Mouse (Mus musculus) ES-Bruce4 (cell line): ENCODE data around the gene Prpsap1. TPM values are rescaled to one million over a fixed set of nuclear protein-coding genes. Genes with fewer than 3 reads are reported as not detected.

Experiments
- H3K27ac ChIP-seq: 2 replicates; pipeline ENCODE4 v1.5.1; 2012; ENCODE audit warnings: low read length, inconsistent platforms; ENCODE audit not compliant: insufficient read depth
- H3K27me3 ChIP-seq: 2 replicates; pipeline ENCODE4 v1.6.1; 2012; ENCODE audit warnings: mild to moderate bottlenecking, low read length, inconsistent platforms; ENCODE audit not compliant: control insufficient read depth, poor library complexity, insufficient read depth, severe bottlenecking
- H3K36me3 ChIP-seq: 2 replicates; pipeline ENCODE4 v1.6.1; 2012; ENCODE audit warnings: inconsistent platforms, mild to moderate bottlenecking, low read length, moderate library complexity; ENCODE audit not compliant: control insufficient read depth, poor library complexity, insufficient read depth, severe bottlenecking
- H3K4me1 ChIP-seq: one replicate; pipeline ENCODE4 v1.8.1; 2011; ENCODE audit warnings: low read length; ENCODE audit not compliant: control insufficient read depth, insufficient read depth
- H3K4me3 ChIP-seq: 2 replicates; pipeline ENCODE4 v1.5.1; 2011; ENCODE audit warnings: low read depth, mild to moderate bottlenecking, low read length
- H3K9ac ChIP-seq: 2 replicates; pipeline ENCODE4 v1.6.1; 2012; ENCODE audit warnings: low read depth, mild to moderate bottlenecking, inconsistent platforms; ENCODE audit not compliant: poor library complexity, severe bottlenecking
- H3K9me3 ChIP-seq: replicated peaks from 2 replicates; pipeline ENCODE4 v1.6.1; 2012; ENCODE audit warnings: mild to moderate bottlenecking, low read length, inconsistent platforms; ENCODE audit not compliant: control insufficient read depth, poor library complexity, insufficient read depth, severe bottlenecking
- CTCF ChIP-seq: IDR thresholded peaks from one replicate; pipeline ENCODE4 v1.8.1; 2011; ENCODE audit warnings: low read depth, low read length
- EP300 ChIP-seq: IDR thresholded peaks from 2 replicates; pipeline ENCODE4 v1.6.1; 2011; ENCODE audit warnings: low read depth, low read length; ENCODE audit not compliant: insufficient read depth
- POLR2A ChIP-seq: IDR thresholded peaks from one replicate; pipeline ENCODE4 v1.8.1; 2011; ENCODE audit warnings: low read length; ENCODE audit not compliant: insufficient read depth
- polyA plus RNA-seq: library from polyadenylated mRNA; stranded (reverse); fragments of >200 nt; gene quantifications from 2 replicates; pipeline ENCODE4 v1.2.4, GENCODE M21; 2011; ENCODE audit warnings: low read depth; ENCODE audit not compliant: missing spikeins, insufficient read depth, insufficient read length

Gene Prpsap1
- 116 and 120 TPM in 2 replicates for polyA plus RNA-seq

DNA sequence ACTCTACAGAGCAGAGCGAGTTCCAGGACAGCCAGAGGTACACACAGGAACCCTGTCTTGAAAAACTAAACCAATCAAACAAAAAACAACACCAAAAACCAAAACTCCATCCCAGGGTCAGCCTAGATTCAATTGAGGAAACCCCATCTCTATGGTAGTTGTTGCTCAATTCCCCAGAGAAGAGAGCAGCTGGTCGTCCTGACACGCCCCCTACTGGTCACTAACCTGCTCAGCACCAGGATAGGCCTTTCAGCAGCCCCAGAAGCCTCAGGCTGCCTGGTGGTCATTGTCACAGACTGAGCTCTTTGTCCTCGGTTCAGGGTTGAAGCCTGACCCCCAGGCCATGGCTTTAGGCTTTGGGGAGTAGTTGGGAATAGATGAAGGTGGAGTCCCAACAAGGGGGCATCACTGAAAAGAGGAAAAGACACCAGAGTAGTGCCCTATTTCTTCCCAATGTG is at the start of gene Prpsap1:
Gene Prpsap1, minus strand, starts transcription at position 408 of the 458 bp plus-strand sequence.
- Histone ChIP-seq H3K27ac (no peak within 1 kb of the TSS), H3K9ac (no peak within 1 kb of the TSS), H3K36me3 (no peaks in the 10 kb centered on the region), H3K27me3 (no peaks in the 10 kb centered on the region), H3K4me1 (no peaks in the 10 kb centered on the region), H3K9me3 (no peaks in the 10 kb centered on the region), H3K4me3 (no peak within 1 kb of the TSS)
- TF ChIP-seq EP300 (no peak), CTCF (peak; percentile 94)

DNA sequence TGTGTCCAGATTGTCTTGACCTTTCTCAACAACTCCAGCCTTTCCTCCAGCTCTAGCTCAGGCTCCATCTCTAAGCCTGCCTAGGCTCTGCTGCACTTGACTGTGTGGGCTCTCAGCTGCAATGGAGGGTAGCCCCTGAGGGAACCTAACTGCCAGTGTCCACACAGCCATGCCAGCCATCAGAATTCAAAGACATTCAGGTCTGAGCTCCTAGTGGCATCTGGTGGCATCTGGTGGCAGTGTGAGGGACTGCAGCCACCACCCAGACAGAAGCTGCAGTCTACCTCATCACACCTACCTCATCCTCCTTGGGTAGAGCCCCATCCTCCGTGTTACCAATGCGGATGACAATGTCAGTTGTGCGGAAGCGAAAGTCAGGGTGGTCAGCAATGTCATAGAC is 49.1 kb upstream of the Prpsap1 start:
- Histone ChIP-seq H3K27ac (no peak overlapping the region), H3K9me3 (no peaks in the 10 kb centered on the region), H3K36me3 (peaks cover 49% of the 10 kb centered on the region), H3K4me3 (no peak overlapping the region), H3K4me1 (no peaks in the 10 kb centered on the region), H3K9ac (no peak overlapping the region), H3K27me3 (no peaks in the 10 kb centered on the region)
- peak; percentile 56 for TF ChIP-seq CTCF
- TF ChIP-seq EP300 = no peak

DNA sequence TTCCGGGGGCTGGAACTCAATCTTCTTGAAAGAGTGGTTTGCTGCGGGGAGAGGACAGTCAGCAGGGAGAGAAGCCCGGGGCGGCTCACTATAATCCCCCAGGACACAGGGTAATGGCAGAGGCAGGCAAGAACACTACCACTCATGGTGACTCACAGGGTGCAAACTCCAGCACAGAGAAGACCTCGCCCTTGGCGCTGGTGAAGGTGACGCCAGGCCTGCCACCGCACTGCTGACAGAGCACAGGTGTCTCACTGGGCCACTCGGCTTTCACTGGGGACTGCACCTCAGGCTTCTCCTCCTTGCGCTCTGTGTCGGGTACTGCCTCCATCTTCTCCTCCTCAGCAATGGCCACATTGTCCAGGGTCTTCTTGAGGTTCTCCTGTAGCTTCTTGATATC is 47.2 kb upstream of the Prpsap1 start:
- Histone ChIP-seq H3K4me3 (no peak overlapping the region), H3K36me3 (peaks cover 48% of the 10 kb centered on the region), H3K9ac (no peak overlapping the region), H3K9me3 (no peaks in the 10 kb centered on the region), H3K27ac (no peak overlapping the region), H3K27me3 (no peaks in the 10 kb centered on the region), H3K4me1 (no peaks in the 10 kb centered on the region)
- TF ChIP-seq EP300 (no peak), POLR2A (no peak), CTCF (no peak)

DNA sequence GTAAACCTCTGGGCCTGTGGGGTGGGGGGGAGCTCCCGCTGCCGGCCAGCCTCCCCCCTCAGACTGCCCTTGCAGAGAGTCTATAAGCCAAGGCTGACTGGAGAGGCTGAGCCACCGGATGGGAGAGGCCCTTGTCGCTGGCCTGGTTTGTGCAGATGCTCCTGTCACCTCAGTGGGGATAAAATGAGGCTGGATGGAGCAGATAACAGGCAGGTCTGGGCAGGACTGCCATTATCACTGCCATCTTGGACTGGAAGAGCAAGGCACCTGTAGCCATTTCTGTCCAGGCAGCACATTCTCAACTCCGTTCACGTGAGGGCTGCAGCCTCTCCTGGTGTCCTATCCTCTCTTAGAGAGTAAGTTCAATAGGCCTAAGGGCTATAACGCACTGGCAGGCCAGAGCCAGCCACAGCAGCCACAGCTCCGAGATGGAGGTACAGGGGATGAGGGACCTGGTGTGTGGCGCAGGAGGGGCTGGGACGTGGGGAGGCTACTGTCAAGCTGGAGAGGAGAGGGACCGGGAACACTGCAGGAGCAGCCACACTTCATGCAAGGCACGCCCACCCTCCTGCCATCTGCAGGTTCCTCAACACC is 44.2 kb upstream of the Prpsap1 start:
- H3K4me3 ChIP-seq = no peak overlapping the region
- TF ChIP-seq EP300 (no peak), POLR2A (no peak), CTCF (no peak)
- no peaks in the 10 kb centered on the region for H3K9me3 ChIP-seq
- no peak overlapping the region for H3K9ac ChIP-seq
- H3K36me3 ChIP-seq = peaks cover 28% of the 10 kb centered on the region
- no peak overlapping the region for H3K27ac ChIP-seq
- H3K4me1 ChIP-seq = no peaks in the 10 kb centered on the region
- H3K27me3 ChIP-seq = peaks cover 1% of the 10 kb centered on the region; the same call in 1 of the 2 replicates

DNA sequence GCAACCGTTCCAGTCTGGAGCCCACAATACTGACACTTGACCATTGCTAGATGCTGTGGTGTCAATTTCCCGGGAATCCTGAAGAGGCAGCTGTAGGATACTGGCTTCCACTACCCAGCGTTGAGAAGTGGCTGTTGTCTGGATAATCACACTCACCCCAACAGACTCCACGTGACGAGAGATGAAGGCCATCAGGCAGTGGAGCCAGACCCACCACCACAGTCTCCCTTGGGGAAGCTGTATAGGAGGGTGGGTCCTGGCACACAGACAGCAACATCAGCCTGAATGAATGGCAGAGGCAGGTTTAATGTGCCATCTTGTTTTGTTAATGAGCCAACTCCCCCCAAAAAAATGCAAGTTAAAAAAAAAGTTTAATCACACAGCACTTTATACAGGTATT is 43.4 kb upstream of the Prpsap1 start:
- Histone ChIP-seq H3K9ac (no peak overlapping the region), H3K27ac (no peak overlapping the region), H3K36me3 (peaks cover 22% of the 10 kb centered on the region), H3K4me3 (no peak overlapping the region), H3K27me3 (peaks cover 8% of the 10 kb centered on the region), H3K9me3 (no peaks in the 10 kb centered on the region), H3K4me1 (no peaks in the 10 kb centered on the region)
- TF ChIP-seq POLR2A (no peak), EP300 (no peak), CTCF (no peak)

DNA sequence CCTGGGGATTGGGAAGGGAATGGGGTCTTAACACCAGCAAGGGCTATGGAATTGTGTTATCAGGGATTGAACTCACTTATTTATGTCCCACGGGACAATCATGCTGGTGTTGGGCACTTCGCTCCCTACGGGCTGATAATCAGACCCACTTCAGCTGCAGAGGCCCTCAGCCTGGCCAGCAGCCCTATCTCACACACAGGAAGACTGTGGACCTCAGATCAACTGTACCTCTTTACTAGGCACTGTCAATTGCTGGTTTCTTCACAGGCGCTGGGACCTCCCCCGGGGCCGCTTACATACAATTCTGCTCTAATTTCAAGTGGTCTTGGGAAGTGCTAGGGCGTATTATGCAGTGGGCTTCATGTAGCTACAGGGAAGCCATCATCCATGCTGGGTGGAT is 42.7 kb upstream of the Prpsap1 start:
- H3K4me1 ChIP-seq = no peaks in the 10 kb centered on the region
- H3K36me3 ChIP-seq = peaks cover 21% of the 10 kb centered on the region
- TF ChIP-seq EP300 = no peak
- TF ChIP-seq POLR2A = no peak
- no peak for TF ChIP-seq CTCF

More for the DNA sequence above, 42.7 kb upstream of the Prpsap1 start:
- no peak overlapping the region for H3K27ac ChIP-seq
- peaks cover 9% of the 10 kb centered on the region for H3K27me3 ChIP-seq
- H3K4me3 ChIP-seq = no peak overlapping the region
- H3K9ac ChIP-seq = no peak overlapping the region
- H3K9me3 ChIP-seq = no peaks in the 10 kb centered on the region
